Mouse (Mus musculus) adrenal gland, postnatal 10 days (tissue): ENCODE measurements around the gene Gm7298. TPM values are rescaled to one million over a fixed set of nuclear protein-coding genes. Genes with fewer than 3 reads are reported as not detected.
"Not testable (repeated sequence)": the region's sequence is repeated elsewhere in the genome, so short reads cannot be mapped to it uniquely, and the experiment has no call there.

ENCODE experiments used
- DNase-seq: peaks from one replicate; pipeline ENCODE4 v3.0.0; 2021; ENCODE audit warnings: mixed read lengths
- long read RNA-seq, 2 experiments: library from polyadenylated mRNA; stranded (forward); transcript quantifications; one replicate each; pipeline ENCODE4 v2.0.0; 2021
- total RNA-seq, 2 experiments: library from RNA; stranded (reverse); gene quantifications; 2 replicates each; pipeline ENCODE4 v1.2.3; 2021

Gm7298 gene
- total RNA-seq, result under 1 TPM; 0.30 to 0.63 TPM
- long read RNA-seq, experiment 1, result 0 reads
- long read RNA-seq, experiment 2, result 0 reads

- DNase-seq, result no peak
Observed at GRCm38 (mm10) chr6:121732632-121733031, at the start of gene Gm7298. Gene Gm7298, plus strand, starts transcription at chr6:121732932.

GRCm38 (mm10) chr6:121828034-121828433 is 95.3 kb downstream of the Gm7298 start:
- DNase-seq, result no peak

- no peak for DNase-seq
Observed at GRCm38 (mm10) chr6:121836361-121836760, 103.6 kb downstream of the Gm7298 start.

- DNase-seq, result not testable (repeated sequence)
Observed at GRCm38 (mm10) chr6:121838271-121838670, 105.5 kb downstream of the Gm7298 start, which contains the start of gene Mug1. Gene Mug1, plus strand, starts transcription at chr6:121838541.

Other genes starting within 250 kb of the Gm7298 start
- gene A2m, start 97.6 kb upstream of the Gm7298 start, total RNA-seq, result 10 to 100 TPM in 1 of 2 experiments, 1 to 10 TPM in 1; 7.2 to 21.1 TPM
- gene Mug1, start 105.6 kb downstream of the Gm7298 start, total RNA-seq, result 10 to 100 TPM; 19.8 to 31.9 TPM